Mouse (Mus musculus) cerebellum, adult 18-20 months (tissue): ENCODE measurements at regions not wholly inside any gene's neighbourhood (a gene's known extent, or its start where the extent isn't known, plus 50 kb on each side); places are given as distances from the start of the nearest gene placed in this dataset.

Source experiments
- DNase-seq, 2 experiments: peaks; one replicate each; pipeline ENCODE4 v3.0.0; 2021

GRCm38 (mm10) chr1:107914671-107915590, 325.1 kb downstream of the Serpinb8 start:
- DNase-seq: no peak

GRCm38 (mm10) chr1:107917037-107917436, 327.2 kb downstream of the Serpinb8 start:
- DNase-seq: no peak

- no peak for DNase-seq
Observed at GRCm38 (mm10) chr1:107941601-107942270, 351.9 kb downstream of the Serpinb8 start.

- no peak for DNase-seq
Observed at GRCm38 (mm10) chr1:107946204-107946939, 356.6 kb downstream of the Serpinb8 start.

- no peak for DNase-seq
Observed at GRCm38 (mm10) chr1:107950396-107950795, 360.6 kb downstream of the Serpinb8 start.

GRCm38 (mm10) chr1:107961009-107961408, 371.2 kb downstream of the Serpinb8 start:
- DNase-seq: no peak

- DNase-seq: no peak
Observed at GRCm38 (mm10) chr1:107975626-107976335, 386.0 kb downstream of the Serpinb8 start.

GRCm38 (mm10) chr1:107977686-107978085, 387.9 kb downstream of the Serpinb8 start:
- DNase-seq: no peak

- DNase-seq: no peak
Observed at GRCm38 (mm10) chr1:107978411-107978810, 388.6 kb downstream of the Serpinb8 start.

- DNase-seq: no peak
Observed at GRCm38 (mm10) chr1:107985646-107986045, 395.8 kb downstream of the Serpinb8 start.

- no peak for DNase-seq
Observed at GRCm38 (mm10) chr1:107988076-107988475, 398.3 kb downstream of the Serpinb8 start.

GRCm38 (mm10) chr1:107993013-107993412, 403.2 kb downstream of the Serpinb8 start:
- DNase-seq: no peak

- no peak for DNase-seq
Observed at GRCm38 (mm10) chr1:108023721-108024353, 434.0 kb downstream of the Serpinb8 start.

GRCm38 (mm10) chr1:108024705-108025104, 434.9 kb downstream of the Serpinb8 start:
- no peak for DNase-seq

- no peak for DNase-seq
Observed at GRCm38 (mm10) chr1:108026461-108026860, 436.7 kb downstream of the Serpinb8 start.

- DNase-seq: no peak
Observed at GRCm38 (mm10) chr1:108046194-108046593, 456.4 kb downstream of the Serpinb8 start.

- no peak for DNase-seq
Observed at GRCm38 (mm10) chr1:108046857-108047714, 457.3 kb downstream of the Serpinb8 start.

- no peak for DNase-seq
Observed at GRCm38 (mm10) chr1:108094622-108095021, 504.8 kb downstream of the Serpinb8 start.

- no peak for DNase-seq
Observed at GRCm38 (mm10) chr1:108102607-108103006, 512.8 kb downstream of the Serpinb8 start.

- DNase-seq: no peak
Observed at GRCm38 (mm10) chr1:108110984-108111383, 521.2 kb downstream of the Serpinb8 start.

- DNase-seq: no peak
Observed at GRCm38 (mm10) chr1:108127393-108127792, 537.6 kb downstream of the Serpinb8 start.
